Mouse (Mus musculus): Measurements from ENCODE around the gene C1s1.
"Not testable (repeated sequence)": the region's sequence is repeated elsewhere in the genome, so short reads cannot be mapped to it uniquely, and the experiment has no call there.

- TF ChIP-seq CTCF, EP300 (IDR thresholded peaks at IDR 0.05; ENCODE audit: low read depth): not testable (repeated sequence)
Measured at GRCm38 (mm10) chr6:124522082-124522481, 20.1 kb downstream of the C1s1 start.
